Mouse (Mus musculus): ENCODE measurements around the gene Napa.

- TF ChIP-seq CTCF (IDR thresholded peaks at IDR 0.05; ENCODE audit: low read depth), result peak; percentile 67
- no peak for TF ChIP-seq EP300 (IDR thresholded peaks at IDR 0.05; ENCODE audit: low read depth)
Observed at GRCm38 (mm10) chr7:16056459-16057135, 41.7 kb upstream of the Napa start.
